Mouse (Mus musculus) myocyte (in vitro differentiated cells): ENCODE measurements around the gene Rad51b.

ENCODE experiments used
- CEBPB ChIP-seq: IDR thresholded peaks from 2 replicates; pipeline ENCODE4 v1.6.1; 2011; ENCODE audit warnings: mild to moderate bottlenecking, moderate library complexity; ENCODE audit not compliant: poor library complexity, insufficient read depth, severe bottlenecking
- POLR2A ChIP-seq: IDR thresholded peaks from one replicate; pipeline ENCODE4 v1.6.1; 2011; ENCODE audit warnings: low read depth, mild to moderate bottlenecking, control low read depth, moderate library complexity; ENCODE audit not compliant: insufficient read length
- POLR2AphosphoS2 ChIP-seq: IDR thresholded peaks from one replicate; pipeline ENCODE4 v1.6.1; 2011; ENCODE audit warnings: low read depth, control low read depth; ENCODE audit not compliant: insufficient read length
- TCF12 ChIP-seq: IDR thresholded peaks from one replicate; pipeline ENCODE4 v1.6.1; 2011; ENCODE audit warnings: mild to moderate bottlenecking, control low read depth; ENCODE audit not compliant: poor library complexity, insufficient read depth, severe bottlenecking
- USF1 ChIP-seq: IDR thresholded peaks from one replicate; pipeline ENCODE4 v1.6.1; 2011; ENCODE audit warnings: low read depth, mild to moderate bottlenecking, control low read depth, moderate library complexity

DNA sequence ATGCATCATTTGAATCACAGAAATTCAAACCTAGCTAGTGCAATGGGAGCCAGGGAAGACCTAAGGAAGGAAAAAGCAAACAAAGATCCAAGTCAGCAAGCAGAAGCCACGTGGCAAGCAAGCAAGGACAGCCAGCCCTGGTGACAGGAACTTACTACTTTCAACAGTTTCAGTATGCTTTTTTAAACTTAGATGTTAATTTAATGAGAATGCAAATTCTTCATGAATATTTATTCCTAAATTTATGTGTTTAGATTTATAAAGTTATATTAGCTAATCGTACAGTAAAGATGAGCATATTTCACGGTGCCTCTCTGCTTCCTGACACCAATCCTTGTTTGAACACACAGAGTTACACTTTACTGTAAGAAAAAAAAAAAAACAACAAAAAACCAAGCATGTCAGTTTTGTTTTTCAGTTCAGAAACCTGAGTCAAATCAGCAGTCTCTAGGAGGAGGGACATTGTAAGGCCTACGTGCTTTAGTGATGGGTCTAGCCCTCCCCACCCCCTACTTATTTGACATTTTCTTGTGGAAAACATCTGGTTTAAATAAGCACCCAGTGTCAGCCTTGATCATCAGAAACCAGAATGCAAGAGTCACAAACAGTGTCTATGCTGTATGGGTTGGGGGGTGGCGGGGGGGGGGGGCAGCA, 331.2 kb downstream of the Rad51b start:
- no peak for TF ChIP-seq POLR2A
- no peak for TF ChIP-seq CEBPB
- no peak for TF ChIP-seq TCF12
- no peak for TF ChIP-seq USF1
- TF ChIP-seq POLR2AphosphoS2, result no peak
